Mouse (Mus musculus): ENCODE measurements at regions not wholly inside any gene's neighbourhood (a gene's known extent, or its start where the extent isn't known, plus 50 kb on each side); places are given as distances from the start of the nearest gene placed in this dataset.

DNA sequence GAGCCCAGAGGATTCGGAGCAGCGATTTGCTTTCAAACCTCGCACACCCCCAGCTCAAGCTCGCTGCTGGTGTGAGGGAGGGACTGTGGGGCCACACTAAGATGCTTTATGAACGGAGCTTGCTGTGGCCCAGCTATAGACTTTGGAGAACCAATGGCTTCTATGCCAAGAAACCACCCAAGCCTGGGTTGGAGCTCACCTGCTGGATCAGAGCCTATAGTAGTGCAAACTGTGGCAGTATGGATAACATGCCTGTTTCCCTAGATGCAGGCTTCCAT is 142.5 kb upstream of the A230072I06Rik start:
- Histone ChIP-seq H3ac (ENCODE audit: control insufficient read depth, insufficient read length) (no peak overlapping the region), H3K4me3 (no peak overlapping the region), H3K79me2 (ENCODE audit: control insufficient read depth, insufficient read depth) (no peaks in the 10 kb centered on the region), H3K4me2 (ENCODE audit: low read depth) (no peak overlapping the region), H3K36me3 (ENCODE audit: control insufficient read depth, insufficient read depth) (no peaks in the 10 kb centered on the region), H3K27me3 (ENCODE audit: control insufficient read depth, insufficient read depth, insufficient read length) (peaks cover 15% of the 10 kb centered on the region)
- TF ChIP-seq MYOD1 (IDR thresholded peaks at IDR 0.05; ENCODE audit: control insufficient read depth in 1 of 3, insufficient read length in 2 of 3, low read depth in 2 of 3) (no peak), TCF12 (IDR thresholded peaks at IDR 0.05; ENCODE audit: insufficient read depth, poor library complexity, severe bottlenecking) (no peak), TCF3 (IDR thresholded peaks at IDR 0.05; ENCODE audit: insufficient read length, low read depth) (no peak), POLR2AphosphoS2 (IDR thresholded peaks at IDR 0.05; ENCODE audit: insufficient read length, low read depth) (no peak)

- Histone ChIP-seq H3K27me3 (ENCODE audit: control insufficient read depth, insufficient read depth, insufficient read length) (peaks cover 15% of the 10 kb centered on the region), H3ac (ENCODE audit: control insufficient read depth, insufficient read length) (no peak overlapping the region), H3K4me2 (ENCODE audit: low read depth) (no peak overlapping the region), H3K36me3 (ENCODE audit: control insufficient read depth, insufficient read depth) (no peaks in the 10 kb centered on the region), H3K4me3 (no peak overlapping the region), H3K79me2 (ENCODE audit: control insufficient read depth, insufficient read depth) (no peaks in the 10 kb centered on the region)
- TF ChIP-seq TCF12 (IDR thresholded peaks at IDR 0.05; ENCODE audit: insufficient read depth, poor library complexity, severe bottlenecking) (no peak), REST (IDR thresholded peaks at IDR 0.05; ENCODE audit: insufficient read depth, insufficient read length) (no peak), TCF3 (IDR thresholded peaks at IDR 0.05; ENCODE audit: insufficient read length, low read depth) (no peak), MYOD1 (IDR thresholded peaks at IDR 0.05; ENCODE audit: control insufficient read depth in 1 of 3, insufficient read length in 2 of 3, low read depth in 2 of 3) (no peak), SRF (IDR thresholded peaks at IDR 0.05; ENCODE audit: control insufficient read depth, insufficient read length, low read depth) (no peak), USF1 (IDR thresholded peaks at IDR 0.05; ENCODE audit: low read depth) (no peak), POLR2A (IDR thresholded peaks at IDR 0.05; ENCODE audit: insufficient read length, low read depth) (no peak)
Measured at GRCm38 (mm10) chr8:12137496-12137895, 141.1 kb upstream of the A230072I06Rik start.

- H3K79me2 ChIP-seq (ENCODE audit: control insufficient read depth, insufficient read depth): no peaks in the 10 kb centered on the region
- no peak overlapping the region for H3ac ChIP-seq (ENCODE audit: control insufficient read depth, insufficient read length)
- H3K36me3 ChIP-seq (ENCODE audit: control insufficient read depth, insufficient read depth): no peaks in the 10 kb centered on the region
- peaks cover 15% of the 10 kb centered on the region for H3K27me3 ChIP-seq (ENCODE audit: control insufficient read depth, insufficient read depth, insufficient read length)
- no peak overlapping the region for H3K4me3 ChIP-seq
- TF ChIP-seq MYOD1 (IDR thresholded peaks at IDR 0.05; ENCODE audit: control insufficient read depth in 1 of 3, insufficient read length in 2 of 3, low read depth in 2 of 3) (no peak), MAX (IDR thresholded peaks at IDR 0.05; ENCODE audit: low read depth) (no peak), TCF3 (IDR thresholded peaks at IDR 0.05; ENCODE audit: insufficient read length, low read depth) (no peak), POLR2AphosphoS2 (IDR thresholded peaks at IDR 0.05; ENCODE audit: insufficient read length, low read depth) (no peak), POLR2A (IDR thresholded peaks at IDR 0.05; ENCODE audit: insufficient read length, low read depth) (no peak), TCF12 (IDR thresholded peaks at IDR 0.05; ENCODE audit: insufficient read depth, poor library complexity, severe bottlenecking) (no peak), REST (IDR thresholded peaks at IDR 0.05; ENCODE audit: insufficient read depth, insufficient read length) (no peak), MYOG (IDR thresholded peaks at IDR 0.05; ENCODE audit: control insufficient read depth in 1 of 3, insufficient read depth in 1 of 3, insufficient read length in 2 of 3, low read depth in 2 of 3) (no peak), E2F4 (IDR thresholded peaks at IDR 0.05; ENCODE audit: insufficient read depth) (no peak), SRF (IDR thresholded peaks at IDR 0.05; ENCODE audit: control insufficient read depth, insufficient read length, low read depth) (no peak), CEBPB (IDR thresholded peaks at IDR 0.05; ENCODE audit: insufficient read depth, poor library complexity, severe bottlenecking) (no peak)
- H3K4me2 ChIP-seq (ENCODE audit: low read depth): no peak overlapping the region
Measured at GRCm38 (mm10) chr8:12137913-12138312, 140.7 kb upstream of the A230072I06Rik start.

DNA sequence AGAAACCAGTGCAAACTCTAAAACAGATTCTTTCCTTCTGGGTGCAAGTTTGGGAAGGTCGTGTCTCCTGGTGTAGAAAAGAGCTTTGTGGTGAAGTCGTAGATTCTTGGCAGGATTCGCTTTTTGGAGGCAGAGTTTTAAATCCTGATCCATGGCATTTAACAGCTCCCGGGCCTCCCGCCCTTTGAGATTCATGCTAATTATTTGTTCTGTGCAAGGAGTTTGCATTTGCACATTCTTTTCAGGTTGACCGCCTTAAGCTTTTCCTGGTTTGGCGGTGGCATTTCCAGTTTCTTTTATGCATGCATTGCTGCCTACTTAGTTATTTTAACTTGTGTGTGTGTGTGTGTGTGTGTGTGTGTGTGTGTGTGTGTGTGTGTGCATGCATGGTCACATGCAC is 126.9 kb upstream of the A230072I06Rik start:
- Histone ChIP-seq H3K36me3 (ENCODE audit: control insufficient read depth, insufficient read depth) (no peaks in the 10 kb centered on the region), H3K4me3 (no peak overlapping the region), H3K27me3 (ENCODE audit: control insufficient read depth, insufficient read depth, insufficient read length) (peaks cover 5% of the 10 kb centered on the region), H3K79me2 (ENCODE audit: control insufficient read depth, insufficient read depth) (no peaks in the 10 kb centered on the region), H3ac (ENCODE audit: control insufficient read depth, insufficient read length) (no peak overlapping the region), H3K4me2 (ENCODE audit: low read depth) (no peak overlapping the region)
- TF ChIP-seq POLR2A (IDR thresholded peaks at IDR 0.05; ENCODE audit: insufficient read length, low read depth) (no peak), E2F4 (IDR thresholded peaks at IDR 0.05; ENCODE audit: insufficient read depth) (no peak), POLR2AphosphoS2 (IDR thresholded peaks at IDR 0.05; ENCODE audit: insufficient read length, low read depth) (no peak), MYOD1 (IDR thresholded peaks at IDR 0.05; ENCODE audit: control insufficient read depth in 1 of 3, insufficient read length in 2 of 3, low read depth in 2 of 3) (no peak), SRF (IDR thresholded peaks at IDR 0.05; ENCODE audit: control insufficient read depth, insufficient read length, low read depth) (no peak), MYOG (IDR thresholded peaks at IDR 0.05; ENCODE audit: control insufficient read depth in 1 of 3, insufficient read depth in 1 of 3, insufficient read length in 2 of 3, low read depth in 2 of 3) (no peak), TCF3 (IDR thresholded peaks at IDR 0.05; ENCODE audit: insufficient read length, low read depth) (no peak), CEBPB (IDR thresholded peaks at IDR 0.05; ENCODE audit: insufficient read depth, poor library complexity, severe bottlenecking) (no peak), USF1 (IDR thresholded peaks at IDR 0.05; ENCODE audit: low read depth) (no peak), REST (IDR thresholded peaks at IDR 0.05; ENCODE audit: insufficient read depth, insufficient read length) (no peak), TCF12 (IDR thresholded peaks at IDR 0.05; ENCODE audit: insufficient read depth, poor library complexity, severe bottlenecking) (no peak), MAX (IDR thresholded peaks at IDR 0.05; ENCODE audit: low read depth) (no peak)

DNA sequence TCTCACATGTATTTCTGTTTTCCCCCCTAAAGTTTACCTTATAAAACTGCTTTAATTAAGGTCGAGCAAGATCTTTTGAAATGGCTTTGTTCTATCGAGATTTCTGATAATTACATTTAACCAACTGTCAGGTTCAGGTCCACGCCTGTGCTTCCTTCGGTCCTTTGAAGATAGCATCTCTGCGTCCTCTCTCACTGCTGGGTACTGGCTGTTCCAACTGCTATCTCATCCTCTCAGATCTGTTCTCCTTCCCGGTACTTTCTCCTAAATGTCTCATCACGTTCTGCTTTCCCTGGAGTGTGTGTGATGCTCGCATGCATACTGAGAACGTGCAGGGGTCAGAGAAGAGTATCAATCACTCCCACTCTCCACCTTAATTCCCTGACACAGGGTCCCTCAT is 125.8 kb upstream of the A230072I06Rik start:
- H3K4me2 ChIP-seq (ENCODE audit: low read depth): no peak overlapping the region
- no peak overlapping the region for H3ac ChIP-seq (ENCODE audit: control insufficient read depth, insufficient read length)
- H3K4me3 ChIP-seq: no peak overlapping the region
- TF ChIP-seq REST (IDR thresholded peaks at IDR 0.05; ENCODE audit: insufficient read depth, insufficient read length): no peak
- no peak for TF ChIP-seq POLR2A (IDR thresholded peaks at IDR 0.05; ENCODE audit: insufficient read length, low read depth)
- TF ChIP-seq TCF12 (IDR thresholded peaks at IDR 0.05; ENCODE audit: insufficient read depth, poor library complexity, severe bottlenecking): no peak
- no peak for TF ChIP-seq SRF (IDR thresholded peaks at IDR 0.05; ENCODE audit: control insufficient read depth, insufficient read length, low read depth)
- no peak for TF ChIP-seq USF1 (IDR thresholded peaks at IDR 0.05; ENCODE audit: low read depth)
- no peak for TF ChIP-seq POLR2AphosphoS2 (IDR thresholded peaks at IDR 0.05; ENCODE audit: insufficient read length, low read depth)
- TF ChIP-seq E2F4 (IDR thresholded peaks at IDR 0.05; ENCODE audit: insufficient read depth): no peak
- no peak for TF ChIP-seq CEBPB (IDR thresholded peaks at IDR 0.05; ENCODE audit: insufficient read depth, poor library complexity, severe bottlenecking)
- no peak for TF ChIP-seq MYOG (IDR thresholded peaks at IDR 0.05; ENCODE audit: control insufficient read depth in 1 of 3, insufficient read depth in 1 of 3, insufficient read length in 2 of 3, low read depth in 2 of 3)
- TF ChIP-seq MYOD1 (IDR thresholded peaks at IDR 0.05; ENCODE audit: control insufficient read depth in 1 of 3, insufficient read length in 2 of 3, low read depth in 2 of 3): no peak
- no peak for TF ChIP-seq MAX (IDR thresholded peaks at IDR 0.05; ENCODE audit: low read depth)
- TF ChIP-seq TCF3 (IDR thresholded peaks at IDR 0.05; ENCODE audit: insufficient read length, low read depth): no peak
- no peaks in the 10 kb centered on the region for H3K36me3 ChIP-seq (ENCODE audit: control insufficient read depth, insufficient read depth)
- H3K27me3 ChIP-seq (ENCODE audit: control insufficient read depth, insufficient read depth, insufficient read length): peaks cover 5% of the 10 kb centered on the region
- H3K79me2 ChIP-seq (ENCODE audit: control insufficient read depth, insufficient read depth): no peaks in the 10 kb centered on the region
